Mouse (Mus musculus) embryo, embryonic 10.5 days (tissue): ENCODE measurements at regions not wholly inside any gene's neighbourhood (a gene's known extent, or its start where the extent isn't known, plus 50 kb on each side); places are given as distances from the start of the nearest gene placed in this dataset.
A peak's percentile ranks its signal among the peaks of the same experiment; 100 is the strongest.
"Not testable (repeated sequence)": the region's sequence is repeated elsewhere in the genome, so short reads cannot be mapped to it uniquely, and the experiment has no call there.

Source experiments
- DNase-seq: peaks from one replicate; pipeline ENCODE4 v3.0.0-alpha.2; 2015; ENCODE audit warnings: low spot score

GRCm38 (mm10) chr14:104827404-104827803, 305.0 kb upstream of the Rnf219 start:
- peak; percentile 10 for DNase-seq

GRCm38 (mm10) chr14:104824926-104825325, 302.5 kb upstream of the Rnf219 start:
- DNase-seq = peak; percentile 52

GRCm38 (mm10) chr14:104824224-104824623, 301.8 kb upstream of the Rnf219 start:
- no peak for DNase-seq

GRCm38 (mm10) chr14:104821903-104822573, 299.6 kb upstream of the Rnf219 start:
- no peak for DNase-seq

- no peak for DNase-seq
These were observed 296.7 kb upstream of the Rnf219 start for GRCm38 (mm10) chr14:104819106-104819505.

GRCm38 (mm10) chr14:104813977-104814584, 291.6 kb upstream of the Rnf219 start:
- DNase-seq = peak; percentile 91

GRCm38 (mm10) chr14:104812006-104812405, 289.6 kb upstream of the Rnf219 start:
- no peak for DNase-seq

GRCm38 (mm10) chr14:104805332-104805731, 282.9 kb upstream of the Rnf219 start:
- no peak for DNase-seq

- peak; percentile 44 for DNase-seq
These were observed 274.0 kb upstream of the Rnf219 start for GRCm38 (mm10) chr14:104796348-104796965.

GRCm38 (mm10) chr14:104789346-104789745, 266.9 kb upstream of the Rnf219 start:
- DNase-seq = peak; percentile 37

- DNase-seq = no peak
These were observed 262.6 kb upstream of the Rnf219 start for GRCm38 (mm10) chr14:104785066-104785465.

- peak; percentile 29 for DNase-seq
These were observed 247.5 kb upstream of the Rnf219 start for GRCm38 (mm10) chr14:104769938-104770337.

- DNase-seq = no peak
These were observed 211.8 kb upstream of the Rnf219 start for GRCm38 (mm10) chr14:104734213-104734612.

GRCm38 (mm10) chr14:104732036-104732435, 209.6 kb upstream of the Rnf219 start:
- DNase-seq = peak; percentile 33

GRCm38 (mm10) chr14:104731319-104731995, 209.0 kb upstream of the Rnf219 start:
- DNase-seq = no peak

GRCm38 (mm10) chr14:104715651-104716050, 193.2 kb upstream of the Rnf219 start:
- DNase-seq = not testable (repeated sequence)

- no peak for DNase-seq
These were observed 179.9 kb upstream of the Rnf219 start for GRCm38 (mm10) chr14:104702283-104702893.

- no peak for DNase-seq
These were observed 176.5 kb upstream of the Rnf219 start for GRCm38 (mm10) chr14:104698962-104699361.

- no peak for DNase-seq
These were observed 172.7 kb upstream of the Rnf219 start for GRCm38 (mm10) chr14:104695101-104695500.

GRCm38 (mm10) chr14:104694174-104694803, 171.8 kb upstream of the Rnf219 start:
- no peak for DNase-seq

- no peak for DNase-seq
These were observed 170.2 kb upstream of the Rnf219 start for GRCm38 (mm10) chr14:104692616-104693015.

GRCm38 (mm10) chr14:104688440-104688839, 166.0 kb upstream of the Rnf219 start:
- no peak for DNase-seq
